Mouse (Mus musculus): ENCODE results near the gene Tbcd.

DNA sequence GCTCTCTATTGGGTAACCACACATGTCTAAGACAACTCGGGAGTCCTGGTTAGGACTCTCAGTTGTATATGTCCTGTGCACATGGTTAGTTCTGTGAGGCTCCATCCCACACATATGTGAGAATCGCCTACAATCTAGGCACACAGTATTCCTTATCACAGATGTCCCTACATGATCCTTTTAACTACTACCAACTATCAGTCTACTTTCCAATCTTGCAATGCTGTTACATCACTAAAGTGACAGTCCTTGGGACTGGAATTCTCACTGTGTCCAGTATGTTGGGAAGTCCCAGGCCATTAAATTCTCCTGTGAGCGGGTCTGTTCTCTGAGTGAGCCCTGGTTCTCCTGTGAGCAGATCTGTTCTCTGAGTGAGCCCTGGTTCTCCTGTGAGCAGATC, 101.7 kb downstream of the Tbcd start:
- no peak for TF ChIP-seq POLR2A (IDR thresholded peaks at IDR 0.05; ENCODE audit: insufficient read depth, low read depth, low read length)
- no peak for TF ChIP-seq CTCF (IDR thresholded peaks at IDR 0.05)

All from heart, adult 2 months (tissue).